Mouse (Mus musculus) kidney, adult 18-20 months (tissue): Measurements from ENCODE around the gene Synpo2.

Experiments used
- DNase-seq: peaks from one replicate; pipeline ENCODE4 v3.0.0; 2021

Synpo2 gene

GRCm38 (mm10) chr3:123204658-123205057 is 31.3 kb downstream of the Synpo2 start:
- DNase-seq = no peak

DNA sequence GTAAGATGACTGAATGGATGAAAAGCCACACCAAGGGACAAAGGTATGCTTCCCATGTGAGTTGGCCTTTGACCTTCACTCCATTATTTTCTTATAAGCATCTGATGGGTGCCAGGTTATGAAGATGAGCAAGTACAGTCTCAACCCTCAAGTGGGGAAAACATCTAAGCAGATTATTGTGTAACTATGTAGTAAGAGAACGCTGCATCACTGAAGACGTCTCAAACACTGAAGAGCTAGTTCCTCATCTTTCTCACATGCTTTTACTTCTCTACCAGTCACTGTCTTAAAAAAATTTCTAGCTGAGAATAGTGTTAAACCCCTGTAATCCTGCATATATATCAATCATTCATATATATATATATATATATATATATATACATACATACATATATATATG is 34.2 kb downstream of the Synpo2 start:
- DNase-seq = no peak

DNA sequence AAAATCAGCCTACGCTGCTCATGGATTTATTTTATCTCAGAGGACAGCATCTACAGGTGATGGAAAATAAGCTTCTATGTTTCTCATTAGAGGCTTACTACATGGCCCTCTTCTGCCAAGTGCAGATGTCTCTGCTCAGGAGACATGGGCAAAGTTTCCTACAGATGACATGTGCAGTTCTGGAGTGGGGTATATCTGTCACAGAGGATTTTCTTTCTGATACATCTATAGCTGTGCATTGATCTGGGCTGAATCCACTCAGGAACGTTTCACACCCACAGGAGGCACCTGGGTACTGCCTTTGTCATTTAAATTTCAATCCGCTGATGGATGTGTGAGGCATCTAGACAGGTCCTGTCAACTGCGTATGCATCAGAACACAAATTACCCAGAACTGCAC is 42.2 kb downstream of the Synpo2 start:
- DNase-seq = no peak

- no peak for DNase-seq
Observed at GRCm38 (mm10) chr3:123191602-123192001, 44.3 kb downstream of the Synpo2 start.

GRCm38 (mm10) chr3:123190329-123190728 is 45.6 kb downstream of the Synpo2 start:
- no peak for DNase-seq

DNA sequence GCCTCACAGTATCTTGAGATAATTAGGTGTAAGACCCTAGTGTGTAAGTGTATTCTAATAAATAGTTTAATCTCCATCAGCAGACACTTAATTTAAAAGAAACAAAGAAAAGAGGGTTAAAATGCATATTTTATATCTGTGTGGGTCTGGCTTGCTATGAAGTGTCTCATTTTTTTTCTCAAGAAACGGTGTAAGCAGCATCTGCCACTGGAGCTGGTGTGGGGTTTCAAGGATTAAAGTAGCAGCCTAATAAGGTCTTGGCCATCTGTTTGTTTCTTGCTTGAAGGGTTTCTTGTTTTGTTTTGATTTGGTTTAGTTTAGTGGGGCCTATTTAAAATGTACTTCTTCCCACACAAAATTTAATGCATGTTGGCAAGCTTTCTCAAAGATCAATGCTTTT is 46.1 kb downstream of the Synpo2 start:
- no peak for DNase-seq

- no peak for DNase-seq
Observed at GRCm38 (mm10) chr3:123188616-123189230, 47.2 kb downstream of the Synpo2 start.

DNA sequence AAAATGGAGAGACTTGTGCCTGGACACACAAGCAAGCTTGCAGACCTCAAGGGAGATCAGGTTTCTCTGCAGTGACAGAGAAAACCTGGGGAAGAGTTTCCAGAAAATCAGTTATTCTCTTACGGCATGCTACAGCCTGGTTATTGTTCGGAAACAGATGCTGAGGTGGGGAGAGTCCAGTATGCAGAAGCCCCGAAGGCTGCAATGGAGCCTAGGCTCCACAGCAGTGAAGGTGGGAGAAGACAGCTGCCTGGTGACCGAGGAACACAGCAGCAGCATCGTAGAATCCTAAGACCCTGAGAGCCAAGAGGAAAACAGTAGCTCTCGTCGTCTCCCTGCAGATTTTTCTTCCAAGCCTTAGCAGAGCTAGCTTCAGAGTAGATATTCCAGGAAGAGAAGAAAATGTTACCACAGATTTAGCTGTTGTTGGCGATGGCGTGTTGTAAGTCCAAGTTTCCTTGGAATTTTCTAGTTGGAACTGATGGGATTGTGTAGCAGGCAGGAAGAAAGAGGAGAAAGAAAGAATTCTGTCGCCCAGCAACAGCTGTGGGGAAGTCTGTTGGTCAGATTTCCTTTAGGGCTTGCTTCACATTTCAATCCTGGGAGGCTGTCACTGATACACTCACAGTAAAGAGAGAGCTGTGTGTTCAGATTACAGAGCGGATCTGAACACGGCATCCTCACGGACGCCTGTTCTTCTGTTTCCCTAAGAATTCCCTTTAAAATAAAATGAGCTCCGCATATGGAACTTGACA is 48.4 kb downstream of the Synpo2 start:
- DNase-seq = no peak

DNA sequence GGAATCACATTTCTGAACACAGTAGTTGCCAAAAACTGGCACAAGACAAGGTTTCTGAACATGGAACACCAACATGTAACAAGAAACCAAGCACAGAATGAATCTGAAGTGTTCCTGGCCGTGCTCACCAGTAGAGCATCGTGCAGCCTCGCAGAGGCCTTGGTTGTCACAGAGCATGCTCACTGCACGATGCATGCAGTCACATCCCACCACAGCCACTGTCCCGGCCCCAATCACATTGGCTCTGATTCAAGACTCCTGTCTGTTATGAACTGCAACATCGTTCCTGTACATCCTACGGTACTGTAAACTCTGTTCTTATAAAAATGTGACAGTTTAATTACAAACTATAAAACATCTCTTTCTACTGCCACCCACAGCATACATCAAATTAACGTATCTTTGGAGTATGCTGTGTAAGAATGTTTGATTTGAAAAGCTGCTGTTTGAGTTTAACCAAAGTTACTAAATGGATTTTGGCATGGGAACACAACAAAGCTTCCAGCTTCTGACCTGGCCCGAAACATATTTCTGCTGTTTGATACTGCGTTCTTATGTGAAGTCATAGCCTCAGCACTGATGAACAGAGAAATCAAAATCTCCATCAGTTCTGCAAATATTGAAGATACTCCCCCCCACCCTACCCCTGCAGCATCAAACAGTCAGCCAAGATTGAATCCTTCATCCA is 50.6 kb downstream of the Synpo2 start:
- no peak for DNase-seq

- DNase-seq = no peak
Observed at GRCm38 (mm10) chr3:123184281-123184680, 51.7 kb downstream of the Synpo2 start.

DNA sequence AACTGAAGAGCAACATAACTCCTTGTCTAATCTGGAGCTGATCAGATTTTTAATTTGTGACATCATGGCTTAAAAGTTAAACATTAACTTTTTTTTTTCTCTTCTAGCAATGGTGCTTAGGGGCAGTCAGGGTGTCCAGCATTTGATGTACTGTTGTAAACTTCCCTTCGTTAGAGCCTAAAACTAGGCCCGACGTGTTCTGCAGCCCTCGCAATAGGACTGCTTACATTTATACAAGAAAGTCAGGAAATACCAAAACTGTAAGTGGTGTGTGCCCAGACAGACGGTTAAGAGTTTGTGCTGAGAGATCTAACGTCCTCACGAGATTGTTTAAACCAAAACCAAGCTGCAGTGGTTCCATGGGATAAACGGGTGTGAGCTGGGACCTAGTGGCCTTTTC is 56.4 kb downstream of the Synpo2 start:
- DNase-seq = no peak

GRCm38 (mm10) chr3:123179041-123179440 is 56.9 kb downstream of the Synpo2 start:
- no peak for DNase-seq

GRCm38 (mm10) chr3:123178420-123178819 is 57.5 kb downstream of the Synpo2 start:
- no peak for DNase-seq

GRCm38 (mm10) chr3:123176366-123177334 is 59.3 kb downstream of the Synpo2 start:
- no peak for DNase-seq

- no peak for DNase-seq
Observed at GRCm38 (mm10) chr3:123175142-123175541, 60.8 kb downstream of the Synpo2 start.

DNA sequence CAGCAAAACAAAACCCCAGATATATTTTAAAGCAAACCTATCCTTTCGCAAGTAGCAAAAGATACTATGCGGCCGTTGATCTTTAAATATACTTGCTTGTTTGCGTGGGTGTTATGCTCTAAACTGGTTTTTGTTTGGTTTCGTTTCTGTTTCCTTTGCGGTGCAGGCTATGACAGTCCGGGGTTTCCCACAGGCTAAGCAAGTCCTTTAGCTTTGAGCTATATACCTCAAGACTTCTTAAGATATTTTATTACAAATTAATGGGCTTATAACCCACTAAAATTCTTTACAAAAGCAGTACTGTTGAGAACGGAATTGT is 61.6 kb downstream of the Synpo2 start:
- no peak for DNase-seq

- no peak for DNase-seq
Observed at GRCm38 (mm10) chr3:123173553-123174378, 62.2 kb downstream of the Synpo2 start.

GRCm38 (mm10) chr3:123172151-123172550 is 63.8 kb downstream of the Synpo2 start:
- no peak for DNase-seq

- no peak for DNase-seq
Observed at GRCm38 (mm10) chr3:123169398-123169797, 66.6 kb downstream of the Synpo2 start.

DNA sequence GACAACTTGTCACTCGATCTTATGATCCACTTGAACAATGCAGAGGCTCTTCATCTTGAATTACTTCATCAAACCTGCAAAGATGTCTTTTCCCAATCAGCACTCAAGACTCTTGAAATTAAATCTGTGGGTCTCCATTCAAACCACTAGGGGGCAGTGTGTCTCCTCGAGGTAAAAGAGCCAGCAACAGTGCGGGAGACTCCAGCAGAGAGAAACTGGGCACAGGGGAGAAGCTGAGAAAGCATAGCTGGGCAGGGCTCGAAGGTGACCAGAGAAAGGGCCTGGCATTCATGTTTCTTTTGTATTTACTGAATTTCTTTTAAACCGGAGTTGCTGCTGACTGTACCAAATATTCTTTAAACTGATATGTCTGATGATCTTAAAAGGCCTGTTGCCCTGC is 67.1 kb downstream of the Synpo2 start:
- DNase-seq = peak; percentile 52

DNA sequence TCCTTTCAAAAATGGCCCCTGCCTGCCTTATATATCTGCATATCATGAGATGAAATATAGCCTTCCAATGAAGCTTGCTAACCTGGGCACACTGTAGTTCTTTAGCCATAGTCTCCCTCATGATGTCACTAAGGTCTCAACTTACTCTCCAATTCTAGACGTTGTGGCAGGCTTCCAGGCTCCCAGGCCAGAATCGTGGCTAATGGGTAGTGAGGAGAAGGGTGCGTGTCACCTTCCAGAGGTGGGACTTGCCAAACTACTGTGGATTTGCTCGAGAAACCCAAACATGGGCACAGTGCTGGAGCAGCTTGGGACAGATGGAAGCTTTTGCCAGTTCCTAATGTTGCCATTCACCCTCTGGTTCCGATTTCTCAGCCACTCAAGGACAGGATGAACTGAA is 69.5 kb downstream of the Synpo2 start:
- no peak for DNase-seq

- no peak for DNase-seq
Observed at GRCm38 (mm10) chr3:123164183-123164582, 71.8 kb downstream of the Synpo2 start.
